Mouse (Mus musculus) neutrophil, adult 5-6 weeks (primary cell): Measurements from ENCODE around the gene Kdm2b. TPM values are rescaled to one million over a fixed set of nuclear protein-coding genes. Genes with fewer than 3 reads are reported as not detected.
A peak's percentile ranks its signal among the peaks of the same experiment; 100 is the strongest.
"Not testable (repeated sequence)": the region's sequence is repeated elsewhere in the genome, so short reads cannot be mapped to it uniquely, and the experiment has no call there.

Experiments
- ATAC-seq: fragments of 151-379, 151-347 bp; 2 replicates; pipeline ENCODE4 v1.8.0; 2017; ENCODE audit warnings: mild to moderate bottlenecking, moderate TSS enrichment; ENCODE audit not compliant: insufficient number of reproducible peaks, poor library complexity, low FRiP score, severe bottlenecking; ENCODE audit errors: extremely low read depth
- total RNA-seq: library from RNA; stranded (forward); fragments of 200-1000 nt; gene quantifications from 2 replicates; pipeline ENCODE4 v1.2.3, GENCODE M21; 2017

Gene Kdm2b
- total RNA-seq, 1 experiment from 2014 or later = 27.4 TPM

GRCm38 (mm10) chr5:122988021-122988751, 1.4 kb downstream of the Kdm2b start:
- no peak for ATAC-seq

- no peak for ATAC-seq
Measured at GRCm38 (mm10) chr5:122987211-122988020, 2.2 kb downstream of the Kdm2b start.

GRCm38 (mm10) chr5:122986091-122986493, 3.5 kb downstream of the Kdm2b start:
- ATAC-seq = no peak

- no peak for ATAC-seq
Measured at GRCm38 (mm10) chr5:122985276-122985675, 4.3 kb downstream of the Kdm2b start.

- no peak for ATAC-seq
Measured at GRCm38 (mm10) chr5:122984483-122984882, 5.1 kb downstream of the Kdm2b start.

DNA sequence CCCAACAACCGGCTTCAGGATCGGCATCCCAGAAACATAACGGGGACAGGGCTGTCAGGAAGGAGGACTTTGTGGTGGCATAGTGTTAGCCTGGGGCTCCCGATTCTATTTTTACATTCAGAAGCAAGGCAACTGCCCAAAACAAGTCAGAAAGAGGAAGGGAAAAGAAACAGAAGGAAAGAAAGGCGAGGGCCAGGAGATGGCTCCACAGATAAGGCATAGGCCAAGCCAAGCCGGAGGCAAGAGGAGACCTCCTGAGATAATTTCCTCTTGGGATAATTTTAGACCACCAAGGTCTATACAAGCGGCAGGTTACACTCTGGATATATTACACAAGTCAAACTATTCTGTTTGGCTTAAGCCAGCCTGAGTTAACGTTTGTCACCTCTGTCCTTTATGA, 10.7 kb downstream of the Kdm2b start:
- ATAC-seq = no peak

- ATAC-seq = not testable (repeated sequence)
Measured at GRCm38 (mm10) chr5:122974701-122975100, 14.9 kb downstream of the Kdm2b start.

GRCm38 (mm10) chr5:122972116-122972515, 17.5 kb downstream of the Kdm2b start:
- no peak for ATAC-seq

- ATAC-seq = no peak
Measured at GRCm38 (mm10) chr5:122971438-122971837, 18.2 kb downstream of the Kdm2b start.

DNA sequence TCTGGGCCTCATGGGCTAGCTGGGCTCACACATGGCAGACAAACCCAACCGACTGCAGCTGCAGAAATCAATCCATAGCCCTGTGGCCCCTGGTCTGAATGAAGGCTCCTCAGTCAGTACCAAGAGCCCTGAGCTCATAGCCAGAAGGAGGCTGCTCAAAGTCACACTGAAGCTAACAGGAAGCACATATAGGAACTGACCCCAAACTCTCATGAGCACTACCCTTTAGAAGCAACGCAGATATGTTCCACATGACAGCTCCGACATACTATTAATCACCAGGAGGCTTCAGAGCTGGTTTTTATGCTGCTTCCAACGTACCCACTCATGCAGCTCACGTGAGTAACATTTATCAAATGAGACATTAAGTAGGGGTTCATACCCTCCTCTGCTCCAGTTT, 19.6 kb downstream of the Kdm2b start:
- no peak for ATAC-seq

DNA sequence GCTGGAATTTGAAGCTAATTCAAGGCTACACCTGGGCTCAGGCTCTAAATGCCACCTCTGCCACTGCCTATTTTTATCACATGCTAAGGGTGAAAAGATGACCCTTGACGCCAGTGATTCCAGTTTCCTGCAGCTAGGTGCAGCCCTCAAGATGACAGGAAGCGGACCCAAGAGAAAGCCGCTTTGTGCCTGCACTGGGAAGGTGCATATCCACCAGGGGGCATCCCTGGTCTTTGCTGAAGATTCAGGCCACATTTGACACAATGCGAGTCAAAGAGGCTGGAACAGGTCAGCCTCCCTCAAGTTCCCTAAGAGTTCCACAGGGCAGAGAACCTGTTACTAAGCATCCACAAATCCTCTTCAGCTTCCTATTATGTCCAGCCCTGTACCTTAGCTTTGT, 21.3 kb downstream of the Kdm2b start:
- peak; percentile 71 for ATAC-seq

DNA sequence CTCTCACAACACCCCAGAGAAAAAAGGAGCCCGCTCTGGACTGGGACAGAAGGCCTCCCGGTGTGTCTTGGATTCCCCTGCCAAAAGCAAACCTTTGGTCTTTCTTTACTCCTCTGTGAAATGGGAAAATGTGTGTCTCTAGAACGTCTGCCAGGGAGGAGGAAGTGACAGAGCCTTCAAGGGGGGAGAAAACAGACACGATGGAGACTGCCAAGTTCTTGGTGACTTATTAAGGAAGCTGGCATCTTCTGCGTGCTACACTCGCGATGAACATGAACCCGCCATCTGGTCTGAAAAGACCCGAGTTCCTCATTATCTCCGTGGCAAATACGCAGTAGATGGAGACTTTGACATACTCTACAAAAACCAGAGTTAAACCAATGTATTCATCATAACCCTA, 24.2 kb downstream of the Kdm2b start:
- ATAC-seq = no peak

DNA sequence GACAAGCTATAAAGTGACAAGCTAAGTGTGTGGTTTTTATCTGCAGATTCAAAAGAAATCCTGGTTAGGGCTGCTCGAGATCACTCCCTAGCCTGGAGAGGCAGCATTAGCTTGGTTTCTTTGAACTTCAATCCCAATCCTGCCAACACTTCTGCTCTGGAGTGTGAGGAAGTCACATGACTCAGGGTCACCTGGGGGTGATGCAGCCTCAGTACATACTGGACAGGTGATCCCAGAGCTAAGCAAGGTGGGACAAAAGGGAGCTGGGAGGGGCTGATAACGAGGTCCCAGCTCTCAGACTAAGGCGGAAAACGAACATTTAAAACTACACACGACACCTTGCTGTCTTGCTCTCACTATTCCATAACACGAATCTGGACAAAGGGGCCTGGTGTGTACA, 24.8 kb downstream of the Kdm2b start:
- ATAC-seq = no peak

GRCm38 (mm10) chr5:122961905-122962304, 27.7 kb downstream of the Kdm2b start:
- no peak for ATAC-seq

GRCm38 (mm10) chr5:122959391-122959790, 30.2 kb downstream of the Kdm2b start:
- no peak for ATAC-seq

GRCm38 (mm10) chr5:122956059-122956458, 33.6 kb downstream of the Kdm2b start:
- ATAC-seq = no peak

DNA sequence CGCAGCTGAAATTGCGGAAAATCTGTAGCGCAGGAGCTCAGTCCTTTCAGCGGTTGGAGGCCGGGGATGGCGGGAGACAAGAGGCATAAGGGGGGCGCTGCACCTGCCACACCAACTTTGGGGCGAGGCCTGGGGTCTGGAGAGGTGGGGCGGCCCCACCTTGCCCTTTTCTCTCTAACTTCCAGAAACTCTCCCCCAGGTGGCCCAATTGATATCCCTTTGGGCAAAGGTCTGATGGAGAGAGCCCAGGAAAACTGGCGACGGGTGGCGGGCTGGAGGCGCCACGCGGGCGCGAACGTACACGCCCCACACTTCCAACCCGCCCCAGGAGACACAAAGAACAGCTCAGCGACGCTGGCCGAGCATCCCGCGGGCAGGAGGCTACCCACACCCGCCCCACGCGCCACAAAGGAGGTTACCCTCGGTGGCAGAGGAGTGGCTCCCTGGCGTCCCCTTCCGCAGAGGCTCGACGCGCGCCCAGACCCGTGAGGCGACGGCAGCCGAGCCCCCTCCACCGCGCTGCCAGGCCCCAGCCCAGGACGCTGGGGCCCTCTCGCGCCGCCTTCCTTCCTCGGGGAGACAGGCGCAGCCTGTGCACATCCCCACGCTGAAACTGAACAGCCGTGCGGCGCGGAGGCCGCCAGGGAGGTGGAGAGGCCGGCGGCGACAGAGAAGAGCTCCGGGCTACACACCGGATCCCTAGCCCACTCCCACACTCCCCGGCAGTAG, 37.5 kb downstream of the Kdm2b start:
- no peak for ATAC-seq

DNA sequence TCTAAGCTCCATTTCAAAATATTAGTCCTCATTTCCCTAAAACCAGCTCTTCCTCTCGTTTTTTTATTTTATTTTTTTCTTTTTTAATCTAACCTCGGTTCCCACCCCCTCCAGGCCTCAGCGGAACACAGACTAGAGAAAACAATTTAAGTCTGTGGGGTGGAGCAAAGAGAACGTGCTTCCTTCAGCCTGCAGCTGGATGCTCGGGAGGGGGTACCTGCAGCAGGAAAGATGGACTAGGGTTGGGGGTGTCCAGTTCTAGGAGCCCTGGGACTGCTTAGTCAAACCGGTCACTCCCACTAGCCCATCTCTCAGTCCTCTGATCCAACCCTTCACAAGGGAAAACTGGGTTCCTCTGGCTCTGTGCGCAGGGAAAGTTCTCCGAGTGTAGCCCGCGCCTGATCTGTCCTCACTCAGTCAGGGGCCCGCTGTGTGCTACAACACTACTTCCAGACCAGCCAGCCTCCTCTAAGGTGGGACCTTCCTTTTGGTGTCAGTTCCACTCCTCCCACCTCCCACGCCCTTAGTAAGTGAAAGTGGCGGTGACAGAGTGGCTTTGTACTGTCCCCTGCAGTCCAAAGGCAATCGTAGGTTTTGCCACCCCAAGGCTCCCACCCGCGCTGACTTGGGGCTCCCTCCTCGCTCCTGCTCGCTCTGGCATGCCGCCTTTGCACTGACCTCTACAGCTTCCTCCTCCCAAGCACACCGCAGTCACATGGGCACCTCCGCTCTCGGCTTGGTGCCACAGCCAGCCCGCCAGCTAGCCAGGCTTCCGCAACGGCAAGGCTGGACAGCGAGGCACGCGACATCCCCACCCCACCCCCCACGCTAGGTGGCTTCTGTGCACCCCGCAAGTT, 38.3 kb downstream of the Kdm2b start:
- ATAC-seq = peak; percentile 44
